Mouse (Mus musculus) spleen, adult 2 months (tissue): Measurements from ENCODE around the gene Alkbh1.

Experiments
- CTCF ChIP-seq: fragments of 200-500 bp; IDR thresholded peaks from 2 replicates; pipeline ENCODE4 v1.5.1; 2011; ENCODE audit warnings: mild to moderate bottlenecking, inconsistent platforms; ENCODE audit not compliant: insufficient read depth, insufficient read length, insufficient replicate concordance; ENCODE audit errors: extremely low read depth
- POLR2A ChIP-seq: fragments of 200-500 bp; IDR thresholded peaks from 2 replicates; pipeline ENCODE4 v1.6.1; 2011; ENCODE audit warnings: low read depth, low read length, inconsistent platforms

- no peak for TF ChIP-seq CTCF
- TF ChIP-seq POLR2A, result no peak
Observed at GRCm38 (mm10) chr12:87391355-87391754, 52.5 kb downstream of the Alkbh1 start.
